Mouse (Mus musculus) testis, postnatal 14 days (tissue): ENCODE data around the gene Wwp2.
"Not testable (repeated sequence)": the region's sequence is repeated elsewhere in the genome, so short reads cannot be mapped to it uniquely, and the experiment has no call there.

Experiments used
- DNase-seq: peaks from one replicate; pipeline ENCODE4 v3.0.0; 2021; ENCODE audit warnings: low spot score

Wwp2 gene

GRCm38 (mm10) chr8:107476786-107477185, 40.6 kb downstream of the Wwp2 start:
- DNase-seq = not testable (repeated sequence)

GRCm38 (mm10) chr8:107478728-107479127, 42.6 kb downstream of the Wwp2 start:
- DNase-seq = no peak

GRCm38 (mm10) chr8:107480436-107480835, 44.3 kb downstream of the Wwp2 start:
- no peak for DNase-seq

GRCm38 (mm10) chr8:107483250-107483649, 47.1 kb downstream of the Wwp2 start:
- peak; percentile 74 for DNase-seq

GRCm38 (mm10) chr8:107484956-107485355, 48.8 kb downstream of the Wwp2 start:
- no peak for DNase-seq

GRCm38 (mm10) chr8:107488551-107488950, 52.4 kb downstream of the Wwp2 start:
- no peak for DNase-seq

GRCm38 (mm10) chr8:107489086-107489485, 52.9 kb downstream of the Wwp2 start:
- DNase-seq = no peak

- DNase-seq = no peak
These were observed 53.8 kb downstream of the Wwp2 start for GRCm38 (mm10) chr8:107489921-107490320.

- no peak for DNase-seq
These were observed 54.5 kb downstream of the Wwp2 start for GRCm38 (mm10) chr8:107490649-107491048.

- no peak for DNase-seq
These were observed 55.0 kb downstream of the Wwp2 start for GRCm38 (mm10) chr8:107491212-107491611.

GRCm38 (mm10) chr8:107491831-107492230, 55.7 kb downstream of the Wwp2 start:
- DNase-seq = no peak

- DNase-seq = no peak
These were observed 56.6 kb downstream of the Wwp2 start for GRCm38 (mm10) chr8:107492802-107493201.

GRCm38 (mm10) chr8:107495425-107495824, 59.3 kb downstream of the Wwp2 start:
- DNase-seq = no peak

GRCm38 (mm10) chr8:107497708-107498107, 61.5 kb downstream of the Wwp2 start:
- no peak for DNase-seq

- DNase-seq = no peak
These were observed 62.2 kb downstream of the Wwp2 start for GRCm38 (mm10) chr8:107498390-107498789.

GRCm38 (mm10) chr8:107498806-107499205, 62.6 kb downstream of the Wwp2 start:
- DNase-seq = no peak

- no peak for DNase-seq
These were observed 63.4 kb downstream of the Wwp2 start for GRCm38 (mm10) chr8:107499519-107499918.

- DNase-seq = no peak
These were observed 66.2 kb downstream of the Wwp2 start for GRCm38 (mm10) chr8:107502407-107502806.

GRCm38 (mm10) chr8:107502922-107503321, 66.8 kb downstream of the Wwp2 start:
- DNase-seq = no peak

- no peak for DNase-seq
These were observed 67.2 kb downstream of the Wwp2 start for GRCm38 (mm10) chr8:107503354-107503753.

GRCm38 (mm10) chr8:107504239-107504985, 68.2 kb downstream of the Wwp2 start:
- DNase-seq = no peak

GRCm38 (mm10) chr8:107505271-107505670, 69.1 kb downstream of the Wwp2 start:
- DNase-seq = no peak

GRCm38 (mm10) chr8:107507019-107507418, 70.9 kb downstream of the Wwp2 start:
- DNase-seq = no peak

- no peak for DNase-seq
These were observed 74.0 kb downstream of the Wwp2 start for GRCm38 (mm10) chr8:107510204-107510603.
